Mouse (Mus musculus): Measurements from ENCODE around the gene Krt73. TPM values are rescaled to one million over a fixed set of nuclear protein-coding genes. Genes with fewer than 3 reads are reported as not detected.

Krt73 gene
- polyA plus RNA-seq (2015; fragmentation: Illumina TruSeq; extraction: RNeasy Lipid Tissue Mini Kit (QIAGEN cat#74804); ENCODE audit: insufficient read depth, low replicate concordance), result not detected

GRCm38 (mm10) chr15:101802296-101802835 lies at the start of gene Krt73:
Krt73 (minus strand) TSS chr15:101802346.

DNA sequence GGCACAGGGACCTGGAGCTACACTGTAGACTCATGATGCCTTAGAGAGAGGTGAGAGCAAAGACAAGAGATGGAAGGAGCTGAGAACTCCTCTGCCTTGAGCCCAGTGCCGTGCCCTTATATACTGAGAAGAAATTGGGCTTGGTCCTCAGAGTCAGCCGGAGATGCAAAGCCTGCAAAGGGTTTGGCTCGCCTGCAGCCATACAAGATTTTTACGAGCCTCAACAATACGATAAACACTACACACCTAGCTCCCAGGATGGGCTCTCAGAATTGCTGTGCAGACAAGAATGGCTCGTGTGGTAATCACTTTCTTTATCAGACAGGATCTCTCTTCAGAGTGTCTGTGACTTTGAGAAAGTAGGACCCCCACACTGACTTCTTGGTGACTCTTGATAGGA lies 48.5 kb upstream of the Krt73 start, which contains the start of gene Krt1:
TSS of gene Krt1 (minus strand) at position 101 of the 400 bp plus-strand sequence.

GRCm38 (mm10) chr15:101817875-101818274 lies 15.7 kb upstream of the Krt73 start, which contains the start of gene Krt2:
Krt2 (minus strand) TSS chr15:101818169.

DNA sequence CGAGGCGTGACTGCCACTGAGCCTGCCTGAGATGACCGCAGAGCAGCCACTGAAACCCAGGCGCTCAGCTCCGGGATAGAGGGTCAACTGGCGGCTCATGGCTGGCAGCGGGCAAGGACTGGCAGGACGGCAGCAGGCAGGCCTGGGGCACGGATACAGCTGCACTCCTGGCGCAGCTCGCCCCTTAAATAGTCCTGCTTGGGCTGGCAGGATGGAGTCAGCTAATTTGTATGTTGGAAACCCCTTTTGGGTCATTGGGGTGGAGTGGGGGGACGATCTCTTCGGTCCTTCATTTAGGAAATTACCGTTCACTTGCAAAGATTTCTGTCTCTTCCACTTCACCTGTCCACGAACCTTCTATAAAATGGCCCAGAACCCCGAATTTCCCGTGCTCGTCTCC lies 15.8 kb downstream of the Krt73 start, which contains the start of gene Krt72:
TSS of gene Krt72 (minus strand) at position 101 of the 400 bp plus-strand sequence.

Other genes starting within 250 kb of the Krt73 start
- not detected for gene Krt90, start 239.4 kb downstream of the Krt73 start, polyA plus RNA-seq (2015; fragmentation: Illumina TruSeq; extraction: RNeasy Lipid Tissue Mini Kit (QIAGEN cat#74804); ENCODE audit: insufficient read depth, low replicate concordance)
- not detected for gene Krt75, start 228.4 kb downstream of the Krt73 start, polyA plus RNA-seq (2015; fragmentation: Illumina TruSeq; extraction: RNeasy Lipid Tissue Mini Kit (QIAGEN cat#74804); ENCODE audit: insufficient read depth, low replicate concordance)
- gene Gm5414, start 174.2 kb downstream of the Krt73 start, polyA plus RNA-seq (2015; fragmentation: Illumina TruSeq; extraction: RNeasy Lipid Tissue Mini Kit (QIAGEN cat#74804); ENCODE audit: insufficient read depth, low replicate concordance), result not detected
- gene Gm5478, start 155.0 kb downstream of the Krt73 start, polyA plus RNA-seq (2015; fragmentation: Illumina TruSeq; extraction: RNeasy Lipid Tissue Mini Kit (QIAGEN cat#74804); ENCODE audit: insufficient read depth, low replicate concordance), result not detected
- not detected for gene Krt6b, start 122.1 kb downstream of the Krt73 start, polyA plus RNA-seq (2015; fragmentation: Illumina TruSeq; extraction: RNeasy Lipid Tissue Mini Kit (QIAGEN cat#74804); ENCODE audit: insufficient read depth, low replicate concordance)
- not detected for gene Krt6a, start 108.0 kb downstream of the Krt73 start, polyA plus RNA-seq (2015; fragmentation: Illumina TruSeq; extraction: RNeasy Lipid Tissue Mini Kit (QIAGEN cat#74804); ENCODE audit: insufficient read depth, low replicate concordance)
- not detected for gene Krt5, start 89.4 kb downstream of the Krt73 start, polyA plus RNA-seq (2015; fragmentation: Illumina TruSeq; extraction: RNeasy Lipid Tissue Mini Kit (QIAGEN cat#74804); ENCODE audit: insufficient read depth, low replicate concordance)
- gene Krt71, start 59.2 kb downstream of the Krt73 start, polyA plus RNA-seq (2015; fragmentation: Illumina TruSeq; extraction: RNeasy Lipid Tissue Mini Kit (QIAGEN cat#74804); ENCODE audit: insufficient read depth, low replicate concordance), result not detected
- not detected for gene Krt72, start 15.9 kb downstream of the Krt73 start, polyA plus RNA-seq (2015; fragmentation: Illumina TruSeq; extraction: RNeasy Lipid Tissue Mini Kit (QIAGEN cat#74804); ENCODE audit: insufficient read depth, low replicate concordance)
- not detected for gene Krt2, start 15.8 kb upstream of the Krt73 start, polyA plus RNA-seq (2015; fragmentation: Illumina TruSeq; extraction: RNeasy Lipid Tissue Mini Kit (QIAGEN cat#74804); ENCODE audit: insufficient read depth, low replicate concordance)
- 0.10 TPM for gene Krt1, start 48.4 kb upstream of the Krt73 start, polyA plus RNA-seq (2015; fragmentation: Illumina TruSeq; extraction: RNeasy Lipid Tissue Mini Kit (QIAGEN cat#74804); ENCODE audit: insufficient read depth, low replicate concordance)
- not detected for gene Krt77, start 67.4 kb upstream of the Krt73 start, polyA plus RNA-seq (2015; fragmentation: Illumina TruSeq; extraction: RNeasy Lipid Tissue Mini Kit (QIAGEN cat#74804); ENCODE audit: insufficient read depth, low replicate concordance)
- not detected for gene Krt76, start 90.6 kb upstream of the Krt73 start, polyA plus RNA-seq (2015; fragmentation: Illumina TruSeq; extraction: RNeasy Lipid Tissue Mini Kit (QIAGEN cat#74804); ENCODE audit: insufficient read depth, low replicate concordance)
- not detected for gene Krt4, start 122.4 kb upstream of the Krt73 start, polyA plus RNA-seq (2015; fragmentation: Illumina TruSeq; extraction: RNeasy Lipid Tissue Mini Kit (QIAGEN cat#74804); ENCODE audit: insufficient read depth, low replicate concordance)
- gene Krt79, start 138.0 kb upstream of the Krt73 start, polyA plus RNA-seq (2015; fragmentation: Illumina TruSeq; extraction: RNeasy Lipid Tissue Mini Kit (QIAGEN cat#74804); ENCODE audit: insufficient read depth, low replicate concordance), result not detected
- not detected for gene Krt78, start 151.9 kb upstream of the Krt73 start, polyA plus RNA-seq (2015; fragmentation: Illumina TruSeq; extraction: RNeasy Lipid Tissue Mini Kit (QIAGEN cat#74804); ENCODE audit: insufficient read depth, low replicate concordance)
- gene Krt8, start 202.1 kb upstream of the Krt73 start, polyA plus RNA-seq (2015; fragmentation: Illumina TruSeq; extraction: RNeasy Lipid Tissue Mini Kit (QIAGEN cat#74804); ENCODE audit: insufficient read depth, low replicate concordance), result 0.19 TPM
- 0.17 TPM for gene Krt18, start 225.8 kb upstream of the Krt73 start, polyA plus RNA-seq (2015; fragmentation: Illumina TruSeq; extraction: RNeasy Lipid Tissue Mini Kit (QIAGEN cat#74804); ENCODE audit: insufficient read depth, low replicate concordance)